Mouse (Mus musculus) embryonic facial prominence, embryonic 12.5 days (tissue): ENCODE measurements around the gene D8Ertd738e. TPM values are rescaled to one million over a fixed set of nuclear protein-coding genes. Genes with fewer than 3 reads are reported as not detected.
A peak's percentile ranks its signal among the peaks of the same experiment; 100 is the strongest.

Experiments used
- ATAC-seq: fragments of 200-750 bp; cut with Nextera tagmentation; 2 replicates; pipeline ENCODE4 v1.8.0; 2017; ENCODE audit not compliant: insufficient number of reproducible peaks, insufficient read depth, low FRiP score, low TSS enrichment
- H3K27ac ChIP-seq: fragments of 300-500 bp; sonication (generic); 2 replicates; pipeline ENCODE4 v1.5.1; 2016; ENCODE audit warnings: mild to moderate bottlenecking
- H3K27me3 ChIP-seq: fragments of 300-500 bp; sonication (generic); 2 replicates; pipeline ENCODE4 v1.6.1; 2016; ENCODE audit warnings: mild to moderate bottlenecking, moderate library complexity
- H3K36me3 ChIP-seq: fragments of 300-500 bp; sonication (generic); 2 replicates; pipeline ENCODE4 v1.6.1; 2016; ENCODE audit warnings: mild to moderate bottlenecking
- H3K4me1 ChIP-seq: fragments of 300-500 bp; sonication (generic); 2 replicates; pipeline ENCODE4 v1.6.1; 2016
- H3K4me2 ChIP-seq: fragments of 300-500 bp; sonication (generic); replicated peaks from 2 replicates; pipeline ENCODE4 v1.6.1; 2016; ENCODE audit warnings: mild to moderate bottlenecking, moderate library complexity
- H3K4me3 ChIP-seq: fragments of 300-500 bp; sonication (generic); 2 replicates; pipeline ENCODE4 v1.5.1; 2016; ENCODE audit warnings: mild to moderate bottlenecking
- H3K9ac ChIP-seq: fragments of 300-500 bp; sonication (generic); 2 replicates; pipeline ENCODE4 v1.6.1; 2016; ENCODE audit warnings: mild to moderate bottlenecking, moderate library complexity
- H3K9me3 ChIP-seq: fragments of 300-500 bp; sonication (generic); 2 replicates; pipeline ENCODE4 v1.6.1; 2016; ENCODE audit warnings: mild to moderate bottlenecking, moderate library complexity
- WGBS: fragments of 180-500 bp; shearing (Covaris S2); methylation state at CpG from one replicate; pipeline ENCODE4 v1.1.7; 2016; 5-methylcytosine and 5-hydroxymethylcytosine counted together
- polyA plus RNA-seq: library from polyadenylated mRNA; unstranded; fragments of >200 nt; fragmentation: Nextera tagmentation; extraction: Ambion mirVana; gene quantifications from 2 replicates; pipeline ENCODE4 v1.2.1, GENCODE M21; 2016

D8Ertd738e gene
- polyA plus RNA-seq, 1 experiment from 2014 or later = 322 TPM

GRCm38 (mm10) chr8:84235746-84236409 is 13.6 kb downstream of the D8Ertd738e start:
- H3K9me3 ChIP-seq = no peaks in the 10 kb centered on the region
- H3K4me3 ChIP-seq = peak overlapping the region; percentile 94
- peaks cover 21% of the 10 kb centered on the region for H3K4me1 ChIP-seq
- no peaks in the 10 kb centered on the region for H3K27me3 ChIP-seq
- 32% methylated on average over 10 of the region's 10 CpGs for WGBS
- H3K4me2 ChIP-seq = peak overlapping the region; percentile 93
- H3K27ac ChIP-seq = peak overlapping the region; percentile 63; the same call in 1 of the 2 replicates
- ATAC-seq = no peak
- H3K9ac ChIP-seq = peak overlapping the region; percentile 94
- peaks cover 31% of the 10 kb centered on the region for H3K36me3 ChIP-seq

- H3K4me2 ChIP-seq = no peak overlapping the region
- H3K27me3 ChIP-seq = no peaks in the 10 kb centered on the region
- no peak overlapping the region for H3K4me3 ChIP-seq
- no peak overlapping the region for H3K9ac ChIP-seq
- H3K9me3 ChIP-seq = no peaks in the 10 kb centered on the region
- ATAC-seq = no peak
- peaks cover 59% of the 10 kb centered on the region for H3K36me3 ChIP-seq
- H3K4me1 ChIP-seq = peaks cover 20% of the 10 kb centered on the region
- WGBS = 88% methylated on average over 2 of the region's 2 CpGs
- no peak overlapping the region for H3K27ac ChIP-seq
These were observed 16.5 kb downstream of the D8Ertd738e start for GRCm38 (mm10) chr8:84233055-84233454.

GRCm38 (mm10) chr8:84230735-84231134 is 18.8 kb downstream of the D8Ertd738e start:
- no peak overlapping the region for H3K4me3 ChIP-seq
- WGBS = 82% methylated on average over 17 of the region's 17 CpGs
- no peak overlapping the region for H3K27ac ChIP-seq
- H3K9ac ChIP-seq = no peak overlapping the region
- no peak for ATAC-seq
- no peak overlapping the region for H3K4me2 ChIP-seq
- H3K27me3 ChIP-seq = no peaks in the 10 kb centered on the region
- H3K9me3 ChIP-seq = no peaks in the 10 kb centered on the region
- H3K36me3 ChIP-seq = peaks cover 82% of the 10 kb centered on the region
- peaks cover 10% of the 10 kb centered on the region for H3K4me1 ChIP-seq

- ATAC-seq = no peak
- Histone ChIP-seq H3K27me3 (no peaks in the 10 kb centered on the region), H3K36me3 (peaks cover 96% of the 10 kb centered on the region), H3K27ac (no peak overlapping the region), H3K9me3 (no peaks in the 10 kb centered on the region), H3K4me1 (no peaks in the 10 kb centered on the region), H3K9ac (no peak overlapping the region), H3K4me3 (no peak overlapping the region), H3K4me2 (no peak overlapping the region)
- 80% methylated on average over 21 of the region's 21 CpGs for WGBS
These were observed 26.0 kb downstream of the D8Ertd738e start for GRCm38 (mm10) chr8:84223322-84224029.

GRCm38 (mm10) chr8:84222566-84223165 is 26.9 kb downstream of the D8Ertd738e start:
- no peaks in the 10 kb centered on the region for H3K9me3 ChIP-seq
- no peaks in the 10 kb centered on the region for H3K27me3 ChIP-seq
- H3K27ac ChIP-seq = no peak overlapping the region
- peaks cover 96% of the 10 kb centered on the region for H3K36me3 ChIP-seq
- H3K4me2 ChIP-seq = no peak overlapping the region
- no peak for ATAC-seq
- H3K4me3 ChIP-seq = no peak overlapping the region
- H3K4me1 ChIP-seq = no peaks in the 10 kb centered on the region
- WGBS = 92% methylated on average over 9 of the region's 9 CpGs
- no peak overlapping the region for H3K9ac ChIP-seq

GRCm38 (mm10) chr8:84220105-84220504 is 29.4 kb downstream of the D8Ertd738e start:
- 82% methylated on average over 7 of the region's 7 CpGs for WGBS
- Histone ChIP-seq H3K36me3 (peaks cover 94% of the 10 kb centered on the region), H3K9me3 (no peaks in the 10 kb centered on the region), H3K4me1 (no peaks in the 10 kb centered on the region), H3K4me3 (no peak overlapping the region), H3K4me2 (no peak overlapping the region), H3K9ac (no peak overlapping the region), H3K27ac (no peak overlapping the region), H3K27me3 (no peaks in the 10 kb centered on the region)
- no peak for ATAC-seq

GRCm38 (mm10) chr8:84218143-84218542 is 31.4 kb downstream of the D8Ertd738e start:
- H3K36me3 ChIP-seq = peaks cover 93% of the 10 kb centered on the region
- no peak for ATAC-seq
- WGBS = 92% methylated on average over 5 of the region's 5 CpGs

GRCm38 (mm10) chr8:84217206-84217605 is 32.3 kb downstream of the D8Ertd738e start:
- ATAC-seq = no peak
- Histone ChIP-seq H3K9me3 (no peaks in the 10 kb centered on the region), H3K36me3 (peaks cover 93% of the 10 kb centered on the region), H3K4me2 (no peak overlapping the region), H3K9ac (no peak overlapping the region), H3K27ac (no peak overlapping the region), H3K4me1 (no peaks in the 10 kb centered on the region), H3K4me3 (no peak overlapping the region), H3K27me3 (no peaks in the 10 kb centered on the region)
- 95% methylated on average over 11 of the region's 11 CpGs for WGBS

More at GRCm38 (mm10) chr8:84218143-84218542, 31.4 kb downstream of the D8Ertd738e start:
- Histone ChIP-seq H3K4me1 (no peaks in the 10 kb centered on the region), H3K9ac (no peak overlapping the region), H3K27me3 (no peaks in the 10 kb centered on the region), H3K4me2 (no peak overlapping the region), H3K4me3 (no peak overlapping the region), H3K27ac (no peak overlapping the region), H3K9me3 (no peaks in the 10 kb centered on the region)

- Histone ChIP-seq H3K4me2 (no peak overlapping the region), H3K9me3 (no peaks in the 10 kb centered on the region), H3K36me3 (peaks cover 89% of the 10 kb centered on the region), H3K27ac (no peak overlapping the region), H3K4me3 (no peak overlapping the region), H3K9ac (no peak overlapping the region), H3K4me1 (peaks cover 14% of the 10 kb centered on the region), H3K27me3 (no peaks in the 10 kb centered on the region)
- 91% methylated on average over 4 of the region's 4 CpGs for WGBS
- no peak for ATAC-seq
These were observed 36.2 kb downstream of the D8Ertd738e start for GRCm38 (mm10) chr8:84213277-84213676.

GRCm38 (mm10) chr8:84211881-84212563 is 37.5 kb downstream of the D8Ertd738e start:
- Histone ChIP-seq H3K36me3 (peaks cover 78% of the 10 kb centered on the region), H3K4me3 (no peak overlapping the region), H3K9ac (no peak overlapping the region), H3K27me3 (no peaks in the 10 kb centered on the region), H3K27ac (no peak overlapping the region), H3K4me2 (no peak overlapping the region), H3K4me1 (peaks cover 25% of the 10 kb centered on the region), H3K9me3 (no peaks in the 10 kb centered on the region)
- WGBS = 90% methylated on average over 31 of the region's 31 CpGs
- ATAC-seq = no peak

GRCm38 (mm10) chr8:84211202-84211601 is 38.3 kb downstream of the D8Ertd738e start:
- Histone ChIP-seq H3K27me3 (no peaks in the 10 kb centered on the region), H3K27ac (no peak overlapping the region), H3K4me3 (no peak overlapping the region), H3K9me3 (no peaks in the 10 kb centered on the region), H3K4me2 (no peak overlapping the region), H3K9ac (no peak overlapping the region), H3K36me3 (peaks cover 72% of the 10 kb centered on the region), H3K4me1 (peaks cover 25% of the 10 kb centered on the region)
- no peak for ATAC-seq
- 85% methylated on average over 3 of the region's 3 CpGs for WGBS
